Mouse (Mus musculus) MEL (cell line): ENCODE results near the gene Wdr72. TPM values are rescaled to one million over a fixed set of nuclear protein-coding genes. Genes with fewer than 3 reads are reported as not detected.

Source experiments
- polyA plus RNA-seq, 2 experiments: library from polyadenylated mRNA; stranded (reverse) in 1 of 2; unstranded in 1 of 2; fragments of >175 nt in 1 of 2; fragments of >200 nt in 1 of 2; gene quantifications; 2 replicates each; pipeline versions ENCODE4 v1.2.1 to v1.2.4; 2012; ENCODE audit warnings: low replicate concordance in 2 of 2, low read depth in 1 of 2; ENCODE audit not compliant: insufficient read length in 2 of 2, insufficient read depth in 1 of 2, missing spikeins in 1 of 2
- total RNA-seq: library from RNA; depleted of rRNA; stranded (reverse); fragments of 300-350 nt; gene quantifications from 2 replicates; pipeline ENCODE4 v1.2.3, GENCODE M21; 2012; rRNA removed

Wdr72 gene
- total and polyA plus RNA-seq, 3 experiments = not detected

Other genes starting within 250 kb of the Wdr72 start
- not detected in 2 replicates for gene Unc13c, start 141.4 kb upstream of the Wdr72 start, total RNA-seq
- not detected for gene Unc13c, start 141.4 kb upstream of the Wdr72 start, polyA plus RNA-seq